Mouse (Mus musculus): ENCODE measurements at regions not wholly inside any gene's neighbourhood (a gene's known extent, or its start where the extent isn't known, plus 50 kb on each side); places are given as distances from the start of the nearest gene placed in this dataset.

- WGBS = 3% methylated on average over 4 of the region's 4 CpGs
Measured at GRCm38 (mm10) chr16:93533205-93533604, 70.7 kb downstream of the Setd4 start.

GRCm38 (mm10) chr16:93531937-93532336 lies 71.9 kb downstream of the Setd4 start:
- H3K4me1 ChIP-seq = peaks cover 6% of the 10 kb centered on the region; the same call in 1 of the 2 replicates
- 75% methylated on average over 8 of the region's 8 CpGs for WGBS
- no peaks in the 10 kb centered on the region for H3K36me3 ChIP-seq
- no peak overlapping the region for H3K9ac ChIP-seq
- H3K4me3 ChIP-seq (replicated peaks) = no peak overlapping the region
- H3K27me3 ChIP-seq = no peaks in the 10 kb centered on the region
- no peak overlapping the region for H3K27ac ChIP-seq (replicated peaks)
- H3K9me3 ChIP-seq (replicated peaks) = no peaks in the 10 kb centered on the region
- ATAC-seq (ENCODE audit: insufficient number of reproducible peaks, low FRiP score, low TSS enrichment, low read depth) = no peak
- no peak overlapping the region for H3K4me2 ChIP-seq (replicated peaks)

More at GRCm38 (mm10) chr16:93533205-93533604, 70.7 kb downstream of the Setd4 start:
- H3K9me3 ChIP-seq (replicated peaks) = no peaks in the 10 kb centered on the region
- no peak overlapping the region for H3K27ac ChIP-seq (replicated peaks)
- H3K9ac ChIP-seq = no peak overlapping the region
- no peak overlapping the region for H3K4me3 ChIP-seq (replicated peaks)
- ATAC-seq (ENCODE audit: insufficient number of reproducible peaks, low FRiP score, low TSS enrichment, low read depth) = peak; percentile 54
- no peak overlapping the region for H3K4me2 ChIP-seq (replicated peaks)
- H3K4me1 ChIP-seq = peaks cover 6% of the 10 kb centered on the region; the same call in 1 of the 2 replicates
- no peaks in the 10 kb centered on the region for H3K36me3 ChIP-seq
- no peaks in the 10 kb centered on the region for H3K27me3 ChIP-seq

- Histone ChIP-seq H3K27me3 (no peaks in the 10 kb centered on the region), H3K9me3 (replicated peaks) (no peaks in the 10 kb centered on the region), H3K4me1 (peaks cover 3% of the 10 kb centered on the region; the same call in 1 of the 2 replicates), H3K36me3 (no peaks in the 10 kb centered on the region), H3K9ac (no peak overlapping the region), H3K27ac (replicated peaks) (no peak overlapping the region), H3K4me2 (replicated peaks) (no peak overlapping the region), H3K4me3 (replicated peaks) (no peak overlapping the region)
- 71% methylated on average over 2 of the region's 2 CpGs for WGBS
- ATAC-seq (ENCODE audit: insufficient number of reproducible peaks, low FRiP score, low TSS enrichment, low read depth) = no peak
Measured at GRCm38 (mm10) chr16:93522485-93522884, 81.4 kb downstream of the Setd4 start.

GRCm38 (mm10) chr16:93520481-93520880 lies 83.4 kb downstream of the Setd4 start:
- H3K36me3 ChIP-seq = no peaks in the 10 kb centered on the region
- WGBS = 45% methylated on average over 3 of the region's 3 CpGs

GRCm38 (mm10) chr16:93518620-93519019 lies 85.2 kb downstream of the Setd4 start:
- no peaks in the 10 kb centered on the region for H3K36me3 ChIP-seq
- H3K27me3 ChIP-seq = no peaks in the 10 kb centered on the region
- no peak overlapping the region for H3K27ac ChIP-seq (replicated peaks)
- no peak overlapping the region for H3K4me3 ChIP-seq (replicated peaks)
- no peaks in the 10 kb centered on the region; the same call in 1 of the 2 replicates for H3K4me1 ChIP-seq
- H3K4me2 ChIP-seq (replicated peaks) = no peak overlapping the region
- no peak overlapping the region for H3K9ac ChIP-seq
- no peaks in the 10 kb centered on the region for H3K9me3 ChIP-seq (replicated peaks)
- WGBS = 66% methylated on average over 1 of the region's 1 CpGs
- ATAC-seq (ENCODE audit: insufficient number of reproducible peaks, low FRiP score, low TSS enrichment, low read depth) = no peak

More at GRCm38 (mm10) chr16:93520481-93520880, 83.4 kb downstream of the Setd4 start:
- no peak overlapping the region for H3K27ac ChIP-seq (replicated peaks)
- no peaks in the 10 kb centered on the region for H3K9me3 ChIP-seq (replicated peaks)
- no peak overlapping the region for H3K4me2 ChIP-seq (replicated peaks)
- peaks cover 3% of the 10 kb centered on the region; the same call in 1 of the 2 replicates for H3K4me1 ChIP-seq
- ATAC-seq (ENCODE audit: insufficient number of reproducible peaks, low FRiP score, low TSS enrichment, low read depth) = no peak
- no peak overlapping the region for H3K9ac ChIP-seq
- no peaks in the 10 kb centered on the region for H3K27me3 ChIP-seq
- no peak overlapping the region for H3K4me3 ChIP-seq (replicated peaks)

- no peaks in the 10 kb centered on the region for H3K36me3 ChIP-seq
- ATAC-seq (ENCODE audit: insufficient number of reproducible peaks, low FRiP score, low TSS enrichment, low read depth) = no peak
- whole genome bisulfite sequencing = 66% methylated on average over 5 of the region's 5 CpGs
Measured at GRCm38 (mm10) chr16:93516793-93517192, 87.1 kb downstream of the Setd4 start.

GRCm38 (mm10) chr16:93515456-93515941 lies 88.4 kb downstream of the Setd4 start:
- H3K27ac ChIP-seq (replicated peaks) = no peak overlapping the region
- whole genome bisulfite sequencing = 59% methylated on average over 5 of the region's 5 CpGs
- no peak for ATAC-seq (ENCODE audit: insufficient number of reproducible peaks, low FRiP score, low TSS enrichment, low read depth)

More at GRCm38 (mm10) chr16:93516793-93517192, 87.1 kb downstream of the Setd4 start:
- no peaks in the 10 kb centered on the region for H3K9me3 ChIP-seq (replicated peaks)
- no peak overlapping the region for H3K4me2 ChIP-seq (replicated peaks)
- no peak overlapping the region for H3K4me3 ChIP-seq (replicated peaks)
- H3K27ac ChIP-seq (replicated peaks) = no peak overlapping the region
- H3K4me1 ChIP-seq = peaks cover 3% of the 10 kb centered on the region; the same call in 1 of the 2 replicates
- no peak overlapping the region for H3K9ac ChIP-seq
- no peaks in the 10 kb centered on the region for H3K27me3 ChIP-seq

GRCm38 (mm10) chr16:93513616-93514041 lies 90.2 kb downstream of the Setd4 start:
- H3K36me3 ChIP-seq = no peaks in the 10 kb centered on the region
- no peak overlapping the region for H3K4me2 ChIP-seq (replicated peaks)
- no peak for ATAC-seq (ENCODE audit: insufficient number of reproducible peaks, low FRiP score, low TSS enrichment, low read depth)
- no peaks in the 10 kb centered on the region for H3K27me3 ChIP-seq
- 0 out of 2 replicates have a peak, but pooled peaks cover 3% of the 10 kb centered on the region for H3K4me1 ChIP-seq
- 79% methylated on average over 5 of the region's 5 CpGs for WGBS
- H3K27ac ChIP-seq (replicated peaks) = no peak overlapping the region
- H3K4me3 ChIP-seq (replicated peaks) = no peak overlapping the region
- no peak overlapping the region for H3K9ac ChIP-seq
- H3K9me3 ChIP-seq (replicated peaks) = no peaks in the 10 kb centered on the region

More at GRCm38 (mm10) chr16:93515456-93515941, 88.4 kb downstream of the Setd4 start:
- H3K4me1 ChIP-seq = peaks cover 3% of the 10 kb centered on the region; the same call in 1 of the 2 replicates
- H3K27me3 ChIP-seq = no peaks in the 10 kb centered on the region
- H3K36me3 ChIP-seq = no peaks in the 10 kb centered on the region
- H3K4me3 ChIP-seq (replicated peaks) = no peak overlapping the region
- no peak overlapping the region for H3K4me2 ChIP-seq (replicated peaks)
- no peaks in the 10 kb centered on the region for H3K9me3 ChIP-seq (replicated peaks)
- H3K9ac ChIP-seq = no peak overlapping the region

GRCm38 (mm10) chr16:93511988-93512387 lies 91.9 kb downstream of the Setd4 start:
- 63% methylated on average over 4 of the region's 4 CpGs for WGBS
- Histone ChIP-seq H3K36me3 (no peaks in the 10 kb centered on the region), H3K4me1 (0 out of 2 replicates have a peak, but pooled peaks cover 3% of the 10 kb centered on the region)

GRCm38 (mm10) chr16:93511517-93511916 lies 92.3 kb downstream of the Setd4 start:
- no peak for ATAC-seq (ENCODE audit: insufficient number of reproducible peaks, low FRiP score, low TSS enrichment, low read depth)
- H3K4me3 ChIP-seq (replicated peaks) = no peak overlapping the region
- 0 out of 2 replicates have a peak, but pooled peaks cover 3% of the 10 kb centered on the region for H3K4me1 ChIP-seq
- H3K9me3 ChIP-seq (replicated peaks) = peaks cover under 1% of the 10 kb centered on the region; the same call in 1 of the 2 replicates
- H3K36me3 ChIP-seq = no peaks in the 10 kb centered on the region
- no peaks in the 10 kb centered on the region for H3K27me3 ChIP-seq
- no peak overlapping the region for H3K27ac ChIP-seq (replicated peaks)
- H3K4me2 ChIP-seq (replicated peaks) = no peak overlapping the region
- 5% methylated on average over 2 of the region's 2 CpGs for WGBS
- H3K9ac ChIP-seq = no peak overlapping the region

More at GRCm38 (mm10) chr16:93511988-93512387, 91.9 kb downstream of the Setd4 start:
- Histone ChIP-seq H3K27me3 (no peaks in the 10 kb centered on the region), H3K27ac (replicated peaks) (no peak overlapping the region), H3K9ac (no peak overlapping the region), H3K9me3 (replicated peaks) (no peaks in the 10 kb centered on the region), H3K4me2 (replicated peaks) (no peak overlapping the region), H3K4me3 (replicated peaks) (no peak overlapping the region)
- no peak for ATAC-seq (ENCODE audit: insufficient number of reproducible peaks, low FRiP score, low TSS enrichment, low read depth)

GRCm38 (mm10) chr16:93498800-93499199 lies 105.1 kb downstream of the Setd4 start:
- Histone ChIP-seq H3K4me1 (0 out of 2 replicates have a peak, but pooled peaks cover 2% of the 10 kb centered on the region), H3K9ac (no peak overlapping the region), H3K36me3 (no peaks in the 10 kb centered on the region), H3K9me3 (replicated peaks) (no peaks in the 10 kb centered on the region; the same call in 1 of the 2 replicates), H3K27ac (replicated peaks) (no peak overlapping the region), H3K27me3 (0 out of 2 replicates have a peak, but pooled peaks cover 3% of the 10 kb centered on the region), H3K4me3 (replicated peaks) (no peak overlapping the region), H3K4me2 (replicated peaks) (no peak overlapping the region)
- no peak for ATAC-seq (ENCODE audit: insufficient number of reproducible peaks, low FRiP score, low TSS enrichment, low read depth)
- WGBS = 87% methylated on average over 2 of the region's 2 CpGs
